Comparison of ENCODE assay signal across 8 mouse cellular contexts in the genomic region with DNA sequence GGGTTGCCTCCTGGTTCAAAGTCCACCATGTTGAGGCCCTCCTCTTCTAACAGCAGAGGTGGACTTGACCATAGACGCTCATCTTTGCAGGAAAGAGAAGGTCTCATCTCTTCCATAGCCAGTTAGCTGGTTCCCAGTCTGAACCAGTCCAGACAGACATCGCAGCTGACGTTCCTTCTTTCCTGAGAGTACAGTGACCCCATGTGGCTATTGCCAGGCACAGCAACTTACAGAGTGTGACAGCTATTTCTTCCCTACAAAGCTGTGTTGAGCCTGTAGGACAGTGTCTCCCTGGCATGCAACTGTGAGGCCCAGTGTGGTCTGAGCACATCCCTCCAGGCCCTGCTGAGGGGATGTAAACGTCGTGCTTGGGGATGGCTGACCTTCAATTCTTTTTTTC. TPM values are rescaled to one million over a fixed set of nuclear protein-coding genes. Genes with fewer than 3 reads are reported as not detected.
DNase-seq lines count a peak whose midpoint lies in the region; ATAC-seq lines count a peak whose summit lies in the region.

No protein-coding gene starts in this region.

- peaks cover 5% of the 10 kb centered on the region for H3K4me1 ChIP-seq in forebrain, embryonic 12.5 days
- peaks cover 17% of the 10 kb centered on the region for H3K4me1 ChIP-seq in hindbrain, embryonic 12.5 days

- ATAC-seq in forebrain, embryonic 12.5 days (ENCODE audit: low FRiP score) = peak; percentile 47; the same call in 1 of the 2 replicates
- ATAC-seq in hindbrain, embryonic 12.5 days (ENCODE audit: low FRiP score) = peak; percentile 30; the same call in 1 of the 2 replicates

- 7% methylated on average over 5 of the region's 5 CpGs for WGBS in forebrain, embryonic 12.5 days
- WGBS in hindbrain, embryonic 12.5 days = 9% methylated on average over 5 of the region's 5 CpGs

- H3K36me3 ChIP-seq in forebrain, embryonic 12.5 days (replicated peaks) = no peaks in the 10 kb centered on the region; the same call in 1 of the 2 replicates
- no peaks in the 10 kb centered on the region for H3K36me3 ChIP-seq in hindbrain, embryonic 12.5 days
- H3K36me3 ChIP-seq in splenic B cell, adult 2 months (ENCODE audit: control insufficient read depth, insufficient read depth, low read length, poor library complexity, severe bottlenecking) = no peaks in the 10 kb centered on the region

- H3K4me2 ChIP-seq in forebrain, embryonic 12.5 days = no peak overlapping the region
- H3K4me2 ChIP-seq in hindbrain, embryonic 12.5 days (replicated peaks) = no peak overlapping the region

- H3K4me3 ChIP-seq in forebrain, embryonic 12.5 days (replicated peaks) = no peak overlapping the region
- no peak overlapping the region for H3K4me3 ChIP-seq in hindbrain, embryonic 12.5 days

- H3K9ac ChIP-seq in forebrain, embryonic 12.5 days = no peak overlapping the region
- no peak overlapping the region for H3K9ac ChIP-seq in hindbrain, embryonic 12.5 days

- no peaks in the 10 kb centered on the region for H3K27me3 ChIP-seq in forebrain, embryonic 12.5 days
- H3K27me3 ChIP-seq in hindbrain, embryonic 12.5 days = no peaks in the 10 kb centered on the region
- no peaks in the 10 kb centered on the region for H3K27me3 ChIP-seq in splenic B cell, adult 2 months (ENCODE audit: control insufficient read depth, insufficient read depth, low read length, poor library complexity, severe bottlenecking)

- H3K9me3 ChIP-seq in forebrain, embryonic 12.5 days = no peaks in the 10 kb centered on the region
- no peaks in the 10 kb centered on the region for H3K9me3 ChIP-seq in hindbrain, embryonic 12.5 days (replicated peaks)

- no peak overlapping the region for H3K27ac ChIP-seq in forebrain, embryonic 12.5 days
- no peak overlapping the region for H3K27ac ChIP-seq in hindbrain, embryonic 12.5 days

- DNase-seq in urinary bladder, postnatal 14 days (ENCODE audit: low spot score) = peak; percentile 43
- no peak for DNase-seq in urinary bladder, adult 2 months (ENCODE audit: low spot score)
- DNase-seq in c-Kit-positive CD71-positive TER-119-negative erythroid progenitor cells, embryonic 14.5 days (ENCODE audit: low read depth) = peak; percentile 10
- peak; percentile 48 to 58 for DNase-seq in left cerebral cortex, adult 18-20 months (ENCODE audit: low spot score in 2 of 2)
- DNase-seq in mesoderm, embryonic 11.5 days (ENCODE audit: low read depth, low spot score) = peak; percentile 78
- DNase-seq in splenic B cell, adult 2 months (ENCODE audit: low read depth, low spot score) = peak; percentile 71

RNA-seq across cellular contexts. Expression of a gene that starts 49.1 kb away (rescaled TPM):
- polyA plus RNA-seq in urinary bladder, adult 2 months (2012; rRNA removed) = 5.6 and 5.9 TPM in 2 replicates
- polyA plus RNA-seq in forebrain, embryonic 12.5 days (2016; fragmentation: Nextera tagmentation; extraction: Ambion mirVana) = 6.0 and 6.1 TPM in 2 replicates
- 7.6 and 8.2 TPM in 2 replicates for polyA plus RNA-seq in hindbrain, embryonic 12.5 days (2016; fragmentation: Nextera tagmentation; extraction: Ambion mirVana)
- 100 to 1,000 TPM; 122 to 124 TPM for total RNA-seq in left cerebral cortex, adult 18-20 months (2021)
